Mouse (Mus musculus) embryo, embryonic 11 days (tissue): Measurements from ENCODE around the gene Zfp800.

ENCODE experiments used
- DNase-seq: peaks from one replicate; pipeline ENCODE4 v3.0.0-alpha.2; 2015

The Zfp800 gene

GRCm38 (mm10) chr6:28308929-28309328 is 88.9 kb downstream of the Zfp800 start:
- DNase-seq, result no peak

GRCm38 (mm10) chr6:28306702-28307101 is 91.1 kb downstream of the Zfp800 start:
- no peak for DNase-seq

GRCm38 (mm10) chr6:28296306-28296705 is 101.5 kb downstream of the Zfp800 start:
- peak; percentile 10 for DNase-seq

- DNase-seq, result no peak
Measured at GRCm38 (mm10) chr6:28295581-28295980, 102.2 kb downstream of the Zfp800 start.

- no peak for DNase-seq
Measured at GRCm38 (mm10) chr6:28292810-28293209, 105.0 kb downstream of the Zfp800 start.

- DNase-seq, result no peak
Measured at GRCm38 (mm10) chr6:28279886-28280285, 117.9 kb downstream of the Zfp800 start.

GRCm38 (mm10) chr6:28262198-28262621 is 135.6 kb downstream of the Zfp800 start:
- DNase-seq, result no peak

- peak; percentile 92 for DNase-seq
Measured at GRCm38 (mm10) chr6:28261307-28262197, 136.3 kb downstream of the Zfp800 start.

- DNase-seq, result peak; percentile 72
Measured at GRCm38 (mm10) chr6:28260425-28261191, 137.2 kb downstream of the Zfp800 start.

- DNase-seq, result no peak
Measured at GRCm38 (mm10) chr6:28259750-28260149, 138.1 kb downstream of the Zfp800 start.

GRCm38 (mm10) chr6:28258440-28258839 is 139.4 kb downstream of the Zfp800 start:
- no peak for DNase-seq

- no peak for DNase-seq
Measured at GRCm38 (mm10) chr6:28257772-28258171, 140.0 kb downstream of the Zfp800 start.

GRCm38 (mm10) chr6:28252790-28253189 is 145.0 kb downstream of the Zfp800 start:
- DNase-seq, result no peak

GRCm38 (mm10) chr6:28248211-28248610 is 149.6 kb downstream of the Zfp800 start:
- no peak for DNase-seq

GRCm38 (mm10) chr6:28232618-28233361 is 165.0 kb downstream of the Zfp800 start:
- no peak for DNase-seq

- DNase-seq, result no peak
Measured at GRCm38 (mm10) chr6:28228085-28228484, 169.7 kb downstream of the Zfp800 start.

GRCm38 (mm10) chr6:28221017-28221416 is 176.8 kb downstream of the Zfp800 start:
- no peak for DNase-seq

- DNase-seq, result no peak
Measured at GRCm38 (mm10) chr6:28218386-28218785, 179.4 kb downstream of the Zfp800 start.

GRCm38 (mm10) chr6:28215268-28215954 is 182.4 kb downstream of the Zfp800 start:
- peak; percentile 91 for DNase-seq

- peak; percentile 31 for DNase-seq
Measured at GRCm38 (mm10) chr6:28214658-28215267, 183.0 kb downstream of the Zfp800 start.

GRCm38 (mm10) chr6:28203454-28203853 is 194.4 kb downstream of the Zfp800 start:
- no peak for DNase-seq

GRCm38 (mm10) chr6:28202833-28203232 is 195.0 kb downstream of the Zfp800 start:
- no peak for DNase-seq
